Mouse (Mus musculus) ES-E14 (cell line): ENCODE results near the gene Tob1.

Experiments used
- HCFC1 ChIP-seq: IDR thresholded peaks from 2 replicates; pipeline ENCODE4 v1.6.1; 2012; ENCODE audit warnings: low read length, inconsistent platforms, borderline replicate concordance; ENCODE audit not compliant: insufficient read depth
- MAFK ChIP-seq: IDR thresholded peaks from 2 replicates; pipeline ENCODE4 v1.6.1; 2014; ENCODE audit warnings: mild to moderate bottlenecking, low read depth, low read length, inconsistent platforms; ENCODE audit not compliant: insufficient read depth

GRCm38 (mm10) chr11:94231821-94232552 lies 20.7 kb downstream of the Tob1 start:
- no peak for TF ChIP-seq HCFC1
- TF ChIP-seq MAFK, result no peak
